Mouse (Mus musculus) kidney, adult 2 months (tissue): ENCODE data around the gene Gm20503. TPM values are rescaled to one million over a fixed set of nuclear protein-coding genes. Genes with fewer than 3 reads are reported as not detected.

Experiments
- DNase-seq: peaks from one replicate; pipeline ENCODE4 v3.0.0; 2021
- H3K27ac ChIP-seq: fragments of 200-500 bp; 2 replicates; pipeline ENCODE4 v1.5.1; 2012; ENCODE audit warnings: low read depth, low read length, control low read depth, inconsistent platforms; ENCODE audit not compliant: insufficient read depth
- H3K27me3 ChIP-seq: fragments of 200-500 bp; replicated peaks from 2 replicates; pipeline ENCODE4 v1.6.1; 2012; ENCODE audit warnings: mild to moderate bottlenecking, moderate library complexity, low read length, inconsistent platforms; ENCODE audit not compliant: control insufficient read depth, insufficient read depth
- H3K36me3 ChIP-seq: fragments of 200-500 bp; 2 replicates; pipeline ENCODE4 v1.6.1; 2012; ENCODE audit warnings: mild to moderate bottlenecking, moderate library complexity, low read length, inconsistent platforms; ENCODE audit not compliant: control insufficient read depth, insufficient read depth
- H3K4me1 ChIP-seq: fragments of 200-500 bp; 2 replicates; pipeline ENCODE4 v1.6.1; 2011; ENCODE audit warnings: low read length; ENCODE audit not compliant: control insufficient read depth, insufficient read depth
- H3K4me3 ChIP-seq: fragments of 200-500 bp; 2 replicates; pipeline ENCODE4 v1.5.1; 2011; ENCODE audit warnings: mild to moderate bottlenecking, low read depth, low read length, control low read depth; ENCODE audit not compliant: insufficient read depth
- CTCF ChIP-seq: fragments of 200-500 bp; conservative IDR thresholded peaks from 2 replicates; pipeline ENCODE4 v1.5.1; 2011; ENCODE audit warnings: low read depth, mild to moderate bottlenecking, control low read depth, low read length, moderate library complexity, mixed read lengths; ENCODE audit not compliant: insufficient read depth, insufficient read length
- POLR2A ChIP-seq: fragments of 200-500 bp; IDR thresholded peaks from one replicate; pipeline ENCODE4 v1.6.1; 2011; ENCODE audit warnings: low read depth, low read length, control low read depth
- WGBS: fragments of 180-500 bp; shearing (Covaris S2); methylation state at CpG from one replicate; pipeline ENCODE4 v1.1.7; 2018; 5-methylcytosine and 5-hydroxymethylcytosine counted together
- polyA plus RNA-seq: library from polyadenylated mRNA; depleted of rRNA; stranded (reverse); fragments of >200 nt; gene quantifications from 2 replicates; pipeline ENCODE4 v1.2.3, GENCODE M21; 2012; rRNA removed

Gene Gm20503
- polyA plus RNA-seq, 1 experiment = not detected

DNA sequence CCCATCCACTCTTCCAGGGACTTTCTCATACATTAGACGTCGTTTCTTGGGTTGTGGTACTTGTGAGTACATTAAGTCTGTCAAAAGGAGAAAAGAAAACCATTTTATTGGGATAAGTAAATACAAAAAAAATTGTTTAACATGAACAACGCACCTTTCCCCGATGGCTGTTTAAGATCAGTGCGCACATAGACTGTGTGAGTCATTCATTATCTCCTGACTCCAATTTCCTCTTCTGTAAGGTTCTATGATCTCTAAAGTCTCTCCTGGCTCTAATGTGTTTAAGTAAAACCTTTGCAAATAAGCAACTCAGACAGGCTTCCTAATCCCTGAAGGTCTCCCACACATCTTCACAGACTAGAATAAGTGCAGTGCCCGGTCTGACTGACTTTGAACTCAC, 40.9 kb downstream of the Gm20503 start:
- H3K4me3 ChIP-seq = no peak overlapping the region
- H3K36me3 ChIP-seq = no peaks in the 10 kb centered on the region
- H3K27me3 ChIP-seq = no peaks in the 10 kb centered on the region
- no peak overlapping the region for H3K27ac ChIP-seq
- DNase-seq = no peak
- TF ChIP-seq POLR2A (no peak), CTCF (no peak)
- WGBS = 93% methylated on average over 6 of the region's 6 CpGs
- H3K4me1 ChIP-seq = no peaks in the 10 kb centered on the region

DNA sequence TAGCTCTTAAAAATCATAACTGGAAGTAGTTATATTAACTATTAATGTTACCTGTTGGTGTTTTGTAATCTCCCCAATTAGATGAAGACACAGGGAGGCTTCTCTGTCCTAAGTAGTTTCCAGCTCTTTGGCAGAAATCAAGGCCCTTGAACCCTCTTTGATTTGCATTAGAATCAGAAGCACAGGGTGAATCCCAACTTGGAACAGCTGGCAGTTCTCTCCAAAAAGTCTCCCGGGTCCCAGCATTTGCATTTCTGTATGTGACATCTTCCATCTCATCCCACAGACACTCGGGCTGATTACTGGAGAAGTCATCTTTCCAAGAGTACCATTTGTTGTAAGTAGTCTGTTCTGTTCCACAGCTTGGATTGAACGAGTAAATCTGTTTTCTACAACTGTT, 44.2 kb downstream of the Gm20503 start:
- no peak for DNase-seq
- no peak for TF ChIP-seq CTCF
- TF ChIP-seq POLR2A = no peak
- no peaks in the 10 kb centered on the region for H3K4me1 ChIP-seq
- no peak overlapping the region for H3K27ac ChIP-seq
- H3K36me3 ChIP-seq = no peaks in the 10 kb centered on the region
- no peak overlapping the region for H3K4me3 ChIP-seq
- no peaks in the 10 kb centered on the region for H3K27me3 ChIP-seq
- WGBS = 42% methylated on average over 3 of the region's 3 CpGs

DNA sequence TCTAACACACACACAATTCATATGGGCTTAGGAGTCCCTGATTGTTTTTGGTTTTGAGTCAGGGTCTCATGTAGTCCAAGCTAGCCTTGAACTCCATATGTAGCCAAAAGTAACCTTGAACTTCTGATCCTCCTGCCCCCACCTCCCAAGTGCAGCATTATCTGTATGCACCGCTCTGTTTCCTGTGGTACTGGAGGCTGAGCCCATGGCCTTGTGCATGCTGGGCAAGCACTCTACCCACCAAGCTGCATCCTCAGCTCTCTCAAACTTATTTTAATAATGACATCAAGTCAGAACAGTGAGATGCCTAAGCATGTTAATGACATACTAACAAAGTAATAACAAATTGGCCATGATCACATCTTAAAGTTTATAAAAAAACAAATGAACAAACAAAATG, 48.1 kb downstream of the Gm20503 start:
- WGBS = 98% methylated on average over 1 of the region's 1 CpGs
- Histone ChIP-seq H3K4me3 (no peak overlapping the region), H3K27me3 (no peaks in the 10 kb centered on the region), H3K36me3 (no peaks in the 10 kb centered on the region), H3K4me1 (no peaks in the 10 kb centered on the region), H3K27ac (no peak overlapping the region)
- TF ChIP-seq POLR2A (no peak), CTCF (no peak)
- no peak for DNase-seq

DNA sequence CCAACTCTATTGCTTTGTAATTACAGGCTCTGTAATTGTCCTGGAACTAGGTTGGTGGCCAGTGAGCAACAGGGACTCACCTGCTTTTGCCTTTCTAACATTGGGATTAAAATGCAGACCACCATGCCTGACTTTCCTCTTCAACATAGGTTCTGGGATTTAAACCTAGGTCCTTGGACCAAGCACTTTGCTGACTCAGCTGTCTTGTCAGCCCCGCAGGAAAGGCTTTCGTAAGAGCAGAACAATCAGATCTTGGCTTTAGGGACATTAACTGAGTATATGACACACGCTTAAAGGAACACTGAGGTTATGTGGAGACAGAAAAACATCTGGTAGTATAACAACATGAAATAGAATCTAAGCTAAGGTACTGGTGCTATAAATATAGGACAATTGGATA, 54.9 kb downstream of the Gm20503 start:
- no peaks in the 10 kb centered on the region for H3K36me3 ChIP-seq
- DNase-seq = no peak
- 77% methylated on average over 3 of the region's 3 CpGs for WGBS
- no peak overlapping the region for H3K27ac ChIP-seq
- TF ChIP-seq CTCF = no peak
- no peak for TF ChIP-seq POLR2A
- no peak overlapping the region for H3K4me3 ChIP-seq
- H3K27me3 ChIP-seq = no peaks in the 10 kb centered on the region
- H3K4me1 ChIP-seq = no peaks in the 10 kb centered on the region

DNA sequence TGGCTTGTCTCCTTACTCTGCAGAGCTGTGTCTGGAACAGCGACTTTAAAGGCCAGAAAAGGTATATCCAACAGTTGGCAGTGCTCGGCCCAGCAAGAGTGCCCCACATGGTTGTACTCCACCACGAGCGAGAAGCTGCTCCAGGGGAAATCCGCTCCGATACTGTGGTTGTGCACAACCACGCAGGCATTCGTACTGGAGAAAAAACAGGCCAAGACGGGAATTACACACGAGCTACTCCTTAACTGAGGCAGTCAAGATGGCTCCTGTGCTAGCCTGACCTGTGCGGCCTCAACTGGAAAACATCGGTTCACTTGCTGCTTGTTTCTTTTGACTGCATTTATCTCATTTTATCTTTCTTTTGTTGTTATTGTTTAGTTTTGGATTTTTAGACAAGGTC, 59.5 kb downstream of the Gm20503 start:
- 72% methylated on average over 12 of the region's 12 CpGs for WGBS
- no peaks in the 10 kb centered on the region for H3K36me3 ChIP-seq
- no peaks in the 10 kb centered on the region for H3K4me1 ChIP-seq

DNA sequence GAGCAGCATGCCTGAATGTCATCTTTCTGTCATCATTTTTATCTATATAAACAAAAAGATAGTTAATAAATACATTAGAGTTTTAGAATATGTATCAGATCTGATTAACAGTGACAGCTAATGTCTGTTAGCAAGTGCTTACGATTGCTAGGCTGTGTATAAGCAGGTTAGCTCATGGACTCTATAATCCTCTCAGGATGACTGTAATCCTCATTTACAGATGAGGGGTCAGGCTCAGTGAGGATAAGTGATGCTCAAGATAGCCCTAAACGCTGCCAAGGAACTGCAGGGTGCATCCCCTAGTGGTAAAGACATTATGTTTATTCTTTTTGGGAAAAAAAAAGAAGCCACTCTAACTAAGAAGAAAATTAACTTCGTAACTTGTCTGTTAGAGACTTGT, 66.3 kb downstream of the Gm20503 start:
- TF ChIP-seq POLR2A (no peak), CTCF (no peak)
- Histone ChIP-seq H3K36me3 (no peaks in the 10 kb centered on the region), H3K27ac (no peak overlapping the region), H3K4me1 (no peaks in the 10 kb centered on the region), H3K27me3 (no peaks in the 10 kb centered on the region), H3K4me3 (no peak overlapping the region)
- no peak for DNase-seq
- 64% methylated on average over 3 of the region's 3 CpGs for WGBS

More for the DNA sequence above, 59.5 kb downstream of the Gm20503 start:
- DNase-seq = no peak
- no peak overlapping the region for H3K27ac ChIP-seq
- no peak overlapping the region for H3K4me3 ChIP-seq
- no peaks in the 10 kb centered on the region for H3K27me3 ChIP-seq
- TF ChIP-seq CTCF (no peak), POLR2A (no peak)

DNA sequence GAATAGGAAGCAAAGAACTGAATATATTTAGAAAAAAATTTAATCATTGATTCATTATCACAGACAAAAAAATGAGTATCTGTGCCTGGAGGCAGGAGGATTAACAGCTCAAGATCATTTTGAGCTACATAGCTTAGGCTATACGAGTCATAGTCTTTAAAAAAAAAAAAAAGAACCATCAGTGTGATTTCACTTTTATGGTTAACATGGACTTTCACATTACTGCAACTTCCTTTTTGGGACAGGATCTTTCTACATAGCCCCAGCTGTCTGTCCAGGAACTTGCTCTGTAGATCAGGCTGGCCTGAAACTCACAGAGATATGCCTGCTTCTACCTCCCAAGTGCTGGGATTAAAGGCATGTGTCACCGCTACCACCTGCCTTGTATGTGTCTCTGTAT, 80.4 kb downstream of the Gm20503 start:
- Histone ChIP-seq H3K27me3 (no peaks in the 10 kb centered on the region), H3K4me3 (no peak overlapping the region), H3K27ac (no peak overlapping the region), H3K36me3 (no peaks in the 10 kb centered on the region), H3K4me1 (no peaks in the 10 kb centered on the region)
- TF ChIP-seq CTCF (no peak), POLR2A (no peak)
- 78% methylated on average over 2 of the region's 2 CpGs for WGBS
- DNase-seq = no peak

DNA sequence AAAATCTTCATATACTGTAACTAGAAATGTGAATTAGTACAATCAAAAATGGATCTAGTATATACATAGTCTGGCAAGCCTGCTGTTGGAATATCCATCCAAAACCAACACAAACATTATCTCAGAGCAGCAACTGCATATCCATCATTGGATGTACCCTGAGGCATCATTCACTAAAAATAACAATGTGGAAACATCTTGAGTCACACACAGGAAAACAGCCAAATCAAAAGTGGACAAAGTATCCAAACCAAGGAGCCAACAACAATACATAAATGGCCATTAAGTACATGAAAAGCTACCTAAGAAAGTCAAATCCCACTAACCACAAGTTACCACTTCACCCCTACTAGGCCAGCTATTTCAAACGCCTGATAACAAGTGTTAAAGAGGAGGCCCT, 86.4 kb downstream of the Gm20503 start:
- TF ChIP-seq CTCF (no peak), POLR2A (no peak)
- no peaks in the 10 kb centered on the region for H3K36me3 ChIP-seq
- no peaks in the 10 kb centered on the region for H3K4me1 ChIP-seq
- no peaks in the 10 kb centered on the region; the same call in 1 of the 2 replicates for H3K27me3 ChIP-seq
- DNase-seq = no peak
- H3K27ac ChIP-seq = no peak overlapping the region
- no peak overlapping the region for H3K4me3 ChIP-seq
- WGBS = 64% methylated on average over 1 of the region's 1 CpGs

Other genes with a start within 250 kb of the Gm20503 start
- gene Olfr267, start 215.5 kb upstream of the Gm20503 start, polyA plus RNA-seq = not detected in 2 replicates
- 10.4 and 11.4 TPM in 2 replicates for gene Ecpas, start 90.5 kb upstream of the Gm20503 start, polyA plus RNA-seq
- 0.11 TPM in 1 of 2 replicates, not detected in the other for gene Zkscan16, start 59.6 kb upstream of the Gm20503 start, polyA plus RNA-seq
- gene Ptgr1, start 16.1 kb upstream of the Gm20503 start, polyA plus RNA-seq = 2.8 and 3.5 TPM in 2 replicates
- 2.7 and 3.1 TPM in 2 replicates for gene Dnajc25, start 8.1 kb upstream of the Gm20503 start, polyA plus RNA-seq
- 6.4 and 7.1 TPM in 2 replicates for gene Gng10, start 31.9 kb downstream of the Gm20503 start, polyA plus RNA-seq
- gene AI481877, start 135.8 kb downstream of the Gm20503 start, polyA plus RNA-seq = not detected in 2 replicates
- 7.4 and 11.6 TPM in 2 replicates for gene Ugcg, start 186.0 kb downstream of the Gm20503 start, polyA plus RNA-seq